Mouse (Mus musculus) limb, embryonic 10.5 days (tissue): Measurements from ENCODE around the gene Sash1. TPM values are rescaled to one million over a fixed set of nuclear protein-coding genes. Genes with fewer than 3 reads are reported as not detected.
A peak's percentile ranks its signal among the peaks of the same experiment; 100 is the strongest.

Experiments used
- DNase-seq: peaks from one replicate; pipeline ENCODE4 v3.0.0-alpha.2; 2017; ENCODE audit warnings: low spot score
- H3K27ac ChIP-seq: fragments of 300-500 bp; sonication (generic); 2 replicates; pipeline ENCODE4 v1.5.1; 2016; ENCODE audit warnings: mild to moderate bottlenecking
- H3K27me3 ChIP-seq: fragments of 300-500 bp; sonication (generic); 2 replicates; pipeline ENCODE4 v1.6.1; 2016; ENCODE audit warnings: low read depth, mild to moderate bottlenecking; ENCODE audit not compliant: poor library complexity, severe bottlenecking
- H3K36me3 ChIP-seq: fragments of 300-500 bp; sonication (generic); 2 replicates; pipeline ENCODE4 v1.6.1; 2016; ENCODE audit warnings: mild to moderate bottlenecking, moderate library complexity
- H3K4me1 ChIP-seq: fragments of 300-500 bp; sonication (generic); 2 replicates; pipeline ENCODE4 v1.6.1; 2016
- H3K4me3 ChIP-seq: fragments of 300-500 bp; sonication (generic); 2 replicates; pipeline ENCODE4 v1.5.1; 2016; ENCODE audit warnings: mild to moderate bottlenecking, moderate library complexity
- H3K9me3 ChIP-seq: fragments of 300-500 bp; sonication (generic); replicated peaks from 2 replicates; pipeline ENCODE4 v1.6.1; 2016; ENCODE audit warnings: mild to moderate bottlenecking
- WGBS: fragments of 180-500 bp; shearing (Covaris S2); methylation state at CpG from one replicate; pipeline ENCODE4 v1.1.7; 2016; 5-methylcytosine and 5-hydroxymethylcytosine counted together
- polyA plus RNA-seq: library from polyadenylated mRNA; unstranded; fragments of >200 nt; fragmentation: Nextera tagmentation; extraction: Ambion mirVana; gene quantifications from 2 replicates; pipeline ENCODE4 v1.2.1, GENCODE M21; 2016

Gene Sash1
- polyA plus RNA-seq, 1 experiment from 2014 or later = 4.7 TPM

GRCm38 (mm10) chr10:8825874-8826273 is 60.0 kb downstream of the Sash1 start:
- 53% methylated on average over 9 of the region's 9 CpGs for WGBS
- Histone ChIP-seq H3K4me3 (no peak overlapping the region), H3K27me3 (no peaks in the 10 kb centered on the region), H3K4me1 (peaks cover 62% of the 10 kb centered on the region), H3K36me3 (0 out of 2 replicates have a peak, but pooled peaks cover 2% of the 10 kb centered on the region), H3K9me3 (no peaks in the 10 kb centered on the region), H3K27ac (peak overlapping the region; percentile 30; the same call in 1 of the 2 replicates)
- no peak for DNase-seq

GRCm38 (mm10) chr10:8818066-8818465 is 67.8 kb downstream of the Sash1 start:
- H3K9me3 ChIP-seq = no peaks in the 10 kb centered on the region
- WGBS = 91% methylated on average over 5 of the region's 5 CpGs
- peaks cover 4% of the 10 kb centered on the region for H3K36me3 ChIP-seq
- H3K27me3 ChIP-seq = no peaks in the 10 kb centered on the region
- no peak overlapping the region for H3K4me3 ChIP-seq
- peaks cover 93% of the 10 kb centered on the region for H3K4me1 ChIP-seq
- DNase-seq = no peak
- peak overlapping the region; percentile 70 for H3K27ac ChIP-seq

DNA sequence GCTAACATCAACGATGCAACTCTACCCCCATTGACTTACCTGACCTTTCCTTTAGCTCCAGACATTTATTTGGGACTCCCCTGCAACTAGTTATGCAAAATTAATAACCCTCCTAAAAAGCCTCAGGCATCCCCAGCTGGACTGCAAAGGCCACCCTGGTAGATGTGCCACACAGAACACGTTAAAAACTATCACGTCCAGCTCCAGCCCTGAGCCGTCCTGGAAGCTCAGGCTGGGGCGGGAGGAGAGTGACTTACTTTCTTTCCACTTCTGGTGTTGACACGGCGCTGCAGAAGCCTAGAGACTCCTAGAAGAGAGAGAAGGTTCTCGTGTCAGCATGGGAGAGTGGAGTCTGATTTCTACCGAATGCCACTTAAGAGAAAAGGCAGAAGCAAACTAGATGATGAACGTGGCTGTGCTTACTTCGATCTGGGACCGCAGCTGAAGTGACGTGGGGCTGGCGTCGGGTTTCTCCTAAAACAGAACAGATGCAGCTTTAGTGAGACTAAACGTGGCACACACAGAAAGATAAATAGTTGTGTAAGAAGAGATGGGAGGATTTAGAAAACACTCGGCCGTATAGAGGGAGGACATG is 71.8 kb downstream of the Sash1 start:
- WGBS = 30% methylated on average over 18 of the region's 18 CpGs
- peaks cover 61% of the 10 kb centered on the region for H3K4me1 ChIP-seq
- H3K4me3 ChIP-seq = peak overlapping the region; percentile 2; the same call in 1 of the 2 replicates
- no peaks in the 10 kb centered on the region for H3K27me3 ChIP-seq
- H3K36me3 ChIP-seq = peaks cover 34% of the 10 kb centered on the region
- peak overlapping the region; percentile 63 for H3K27ac ChIP-seq
- DNase-seq = peak; percentile 58
- H3K9me3 ChIP-seq = no peaks in the 10 kb centered on the region

GRCm38 (mm10) chr10:8813259-8813658 is 72.6 kb downstream of the Sash1 start:
- Histone ChIP-seq H3K36me3 (peaks cover 42% of the 10 kb centered on the region), H3K9me3 (no peaks in the 10 kb centered on the region), H3K4me3 (no peak overlapping the region), H3K4me1 (peaks cover 53% of the 10 kb centered on the region), H3K27me3 (no peaks in the 10 kb centered on the region), H3K27ac (peak overlapping the region; percentile 64)
- WGBS = 95% methylated on average over 14 of the region's 14 CpGs
- DNase-seq = no peak

- H3K9me3 ChIP-seq = no peaks in the 10 kb centered on the region
- WGBS = 92% methylated on average over 8 of the region's 8 CpGs
- no peak for DNase-seq
- H3K27ac ChIP-seq = peak overlapping the region; percentile 64; the same call in 1 of the 2 replicates
- no peak overlapping the region for H3K4me3 ChIP-seq
- no peaks in the 10 kb centered on the region for H3K27me3 ChIP-seq
- H3K36me3 ChIP-seq = peaks cover 47% of the 10 kb centered on the region
- H3K4me1 ChIP-seq = peaks cover 49% of the 10 kb centered on the region
These were observed 73.1 kb downstream of the Sash1 start for GRCm38 (mm10) chr10:8812807-8813206.

GRCm38 (mm10) chr10:8811261-8812039 is 74.4 kb downstream of the Sash1 start:
- H3K4me3 ChIP-seq = no peak overlapping the region
- no peak overlapping the region for H3K27ac ChIP-seq
- no peaks in the 10 kb centered on the region for H3K27me3 ChIP-seq
- H3K9me3 ChIP-seq = no peaks in the 10 kb centered on the region
- peaks cover 36% of the 10 kb centered on the region for H3K4me1 ChIP-seq
- WGBS = 92% methylated on average over 4 of the region's 4 CpGs
- no peak for DNase-seq
- H3K36me3 ChIP-seq = peaks cover 57% of the 10 kb centered on the region

DNA sequence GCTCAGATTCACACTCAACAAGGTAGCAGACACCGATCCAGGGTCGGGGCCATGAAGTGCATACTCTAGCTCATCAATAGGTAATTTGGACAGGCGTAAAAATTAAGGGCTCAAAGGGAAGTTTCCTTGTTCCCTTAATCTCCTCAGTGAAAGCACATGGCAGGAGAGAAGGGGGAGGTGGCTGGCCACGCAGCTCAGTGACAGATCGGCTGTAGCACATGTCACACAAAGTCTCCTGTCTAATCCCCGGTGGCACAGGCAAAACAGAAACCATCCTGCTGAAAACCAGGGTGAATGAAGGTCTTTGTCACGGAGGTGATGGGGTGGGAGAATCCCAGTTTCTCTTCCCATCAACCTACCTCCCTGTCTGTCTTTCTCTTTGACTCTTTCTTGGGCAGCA is 75.4 kb downstream of the Sash1 start:
- 80% methylated on average over 7 of the region's 7 CpGs for WGBS

GRCm38 (mm10) chr10:8808383-8808782 is 77.5 kb downstream of the Sash1 start:
- no peak overlapping the region for H3K27ac ChIP-seq
- DNase-seq = no peak
- H3K27me3 ChIP-seq = no peaks in the 10 kb centered on the region
- peaks cover 24% of the 10 kb centered on the region for H3K4me1 ChIP-seq
- H3K4me3 ChIP-seq = no peak overlapping the region
- H3K36me3 ChIP-seq = peaks cover 56% of the 10 kb centered on the region
- H3K9me3 ChIP-seq = no peaks in the 10 kb centered on the region
- WGBS = 92% methylated on average over 10 of the region's 10 CpGs

More for the DNA sequence above, 75.4 kb downstream of the Sash1 start:
- Histone ChIP-seq H3K4me3 (no peak overlapping the region), H3K9me3 (no peaks in the 10 kb centered on the region), H3K27me3 (no peaks in the 10 kb centered on the region), H3K4me1 (peaks cover 28% of the 10 kb centered on the region), H3K36me3 (peaks cover 57% of the 10 kb centered on the region), H3K27ac (no peak overlapping the region)
- no peak for DNase-seq

GRCm38 (mm10) chr10:8807581-8807980 is 78.3 kb downstream of the Sash1 start:
- Histone ChIP-seq H3K27ac (no peak overlapping the region), H3K36me3 (peaks cover 55% of the 10 kb centered on the region), H3K27me3 (no peaks in the 10 kb centered on the region), H3K4me1 (peaks cover 18% of the 10 kb centered on the region), H3K9me3 (no peaks in the 10 kb centered on the region), H3K4me3 (no peak overlapping the region)
- no peak for DNase-seq
- 94% methylated on average over 9 of the region's 9 CpGs for WGBS

DNA sequence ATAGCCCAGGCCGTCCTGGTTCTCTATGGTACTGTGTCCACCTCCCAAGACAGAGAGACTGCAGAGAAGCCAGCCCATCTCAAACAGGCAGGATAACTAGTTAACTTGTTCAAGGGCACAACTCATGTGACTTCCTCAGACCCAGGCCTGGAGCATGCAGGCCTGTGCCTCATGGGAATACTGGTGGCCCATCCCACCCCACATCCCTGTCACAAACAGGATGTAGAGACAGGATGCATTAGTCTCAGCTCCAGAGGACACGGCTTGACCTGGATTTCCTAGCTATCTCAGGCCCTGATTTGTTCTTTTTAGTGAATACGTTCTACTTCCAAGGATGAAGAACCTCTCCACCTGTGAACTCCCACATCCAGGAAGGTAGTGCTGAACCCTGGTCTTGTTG is 80.5 kb downstream of the Sash1 start:
- no peaks in the 10 kb centered on the region for H3K27me3 ChIP-seq
- no peaks in the 10 kb centered on the region for H3K9me3 ChIP-seq
- no peak overlapping the region for H3K4me3 ChIP-seq
- DNase-seq = no peak
- peaks cover 33% of the 10 kb centered on the region for H3K4me1 ChIP-seq
- H3K36me3 ChIP-seq = peaks cover 64% of the 10 kb centered on the region
- WGBS = 87% methylated on average over 3 of the region's 3 CpGs
- H3K27ac ChIP-seq = no peak overlapping the region

- 42% methylated on average over 8 of the region's 8 CpGs for WGBS
- H3K4me3 ChIP-seq = no peak overlapping the region
- peaks cover 64% of the 10 kb centered on the region for H3K36me3 ChIP-seq
- H3K9me3 ChIP-seq = peaks cover under 1% of the 10 kb centered on the region; the same call in 1 of the 2 replicates
- peaks cover 33% of the 10 kb centered on the region for H3K4me1 ChIP-seq
- H3K27me3 ChIP-seq = no peaks in the 10 kb centered on the region
- H3K27ac ChIP-seq = peak overlapping the region; percentile 27; the same call in 1 of the 2 replicates
- no peak for DNase-seq
These were observed 81.6 kb downstream of the Sash1 start for GRCm38 (mm10) chr10:8804292-8804691.

DNA sequence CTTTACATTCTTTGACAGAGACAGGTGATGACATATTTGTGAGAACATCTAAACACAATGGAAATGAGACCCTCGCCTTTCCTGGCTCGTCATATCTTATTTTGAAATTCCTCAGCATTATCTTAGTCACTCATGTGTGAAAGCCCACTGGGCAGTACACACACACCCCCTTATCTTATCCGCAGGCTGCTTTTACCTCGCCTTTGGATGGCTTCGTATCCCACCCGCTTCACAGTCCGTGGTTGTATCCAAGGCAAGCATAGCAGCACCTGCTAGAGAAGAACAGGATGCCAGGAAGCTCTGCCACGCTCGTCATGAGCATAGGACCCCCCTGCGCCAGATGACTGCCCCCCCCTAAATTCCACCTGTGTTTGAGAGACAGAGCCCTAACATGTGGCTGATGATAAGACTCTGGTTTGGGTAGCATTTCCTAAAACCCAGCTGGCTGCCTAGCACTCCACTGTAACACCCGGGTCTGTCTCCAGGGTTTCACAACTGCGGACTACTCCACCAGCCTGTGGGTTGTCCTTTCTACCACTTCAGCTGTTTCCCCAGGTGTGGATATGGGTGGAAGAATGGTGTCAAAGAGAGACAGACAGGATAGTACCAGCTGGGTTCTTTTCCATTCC is 84.0 kb downstream of the Sash1 start:
- H3K27me3 ChIP-seq = no peaks in the 10 kb centered on the region
- H3K27ac ChIP-seq = no peak overlapping the region
- H3K9me3 ChIP-seq = peaks cover 5% of the 10 kb centered on the region; the same call in 1 of the 2 replicates
- peaks cover 33% of the 10 kb centered on the region for H3K4me1 ChIP-seq
- H3K4me3 ChIP-seq = no peak overlapping the region
- WGBS = 89% methylated on average over 12 of the region's 12 CpGs
- no peak for DNase-seq
- peaks cover 64% of the 10 kb centered on the region for H3K36me3 ChIP-seq

- no peaks in the 10 kb centered on the region for H3K27me3 ChIP-seq
- H3K9me3 ChIP-seq = peaks cover 5% of the 10 kb centered on the region; the same call in 1 of the 2 replicates
- H3K36me3 ChIP-seq = peaks cover 64% of the 10 kb centered on the region
- H3K27ac ChIP-seq = peak overlapping the region; percentile 65
- DNase-seq = no peak
- peaks cover 33% of the 10 kb centered on the region for H3K4me1 ChIP-seq
- WGBS = 51% methylated on average over 14 of the region's 14 CpGs
- no peak overlapping the region for H3K4me3 ChIP-seq
These were observed 84.7 kb downstream of the Sash1 start for GRCm38 (mm10) chr10:8801139-8801613.
